Mouse (Mus musculus): ENCODE data around the gene Paxip1.
A peak's percentile ranks its signal among the peaks of the same experiment; 100 is the strongest.

Gene Paxip1

GRCm38 (mm10) chr5:27791303-27792172 lies at the start of gene Paxip1:
Gene Paxip1 (minus strand): TSS chr5:27791691.
- peak; percentile 92 to 97 for DNase-seq (ENCODE audit: low spot score in 2 of 2)

- no peak for DNase-seq (ENCODE audit: low spot score in 2 of 2)
Measured at GRCm38 (mm10) chr5:27838061-27838460, 46.6 kb upstream of the Paxip1 start.

GRCm38 (mm10) chr5:27835096-27835495 lies 43.6 kb upstream of the Paxip1 start:
- no peak for DNase-seq (ENCODE audit: low spot score in 2 of 2)

DNA sequence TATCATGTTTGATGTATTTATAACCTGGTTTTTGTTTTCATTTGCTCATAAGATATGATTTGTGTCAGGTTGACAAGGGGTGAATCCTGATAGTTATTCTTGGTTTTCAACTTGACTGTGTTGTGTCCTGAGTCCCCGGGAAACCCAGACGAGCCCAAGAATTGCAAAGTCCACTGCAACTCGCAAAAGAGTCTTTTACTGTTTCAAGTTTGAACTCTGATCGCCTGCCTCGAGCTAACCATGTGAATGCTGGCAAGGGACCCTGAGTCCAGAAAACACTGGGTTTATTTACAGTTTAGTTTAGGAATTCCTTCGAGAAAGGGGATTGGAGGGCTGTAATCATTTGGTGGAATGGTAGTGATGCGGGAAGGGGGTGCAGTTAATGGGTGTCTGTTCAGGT lies 36.5 kb upstream of the Paxip1 start:
- no peak for DNase-seq (ENCODE audit: low spot score in 2 of 2)

DNA sequence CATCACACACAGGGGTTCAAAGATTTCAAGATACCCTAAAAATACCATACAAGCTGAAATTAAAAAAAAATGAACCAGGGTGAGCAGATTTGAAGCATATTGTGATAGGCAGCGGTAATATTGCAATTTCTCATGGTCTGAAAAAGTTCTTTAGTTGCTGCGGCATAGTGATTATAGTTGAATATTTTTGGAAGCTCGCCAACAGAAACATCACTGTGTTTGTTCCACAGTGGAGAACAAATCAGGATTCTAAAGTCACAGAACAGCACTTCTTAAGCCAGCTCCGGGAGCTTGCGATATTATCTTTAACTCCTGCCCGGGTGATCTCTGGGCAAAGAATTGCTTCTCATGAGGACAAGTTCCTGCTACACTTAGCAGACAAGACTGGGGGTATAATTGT lies 29.7 kb upstream of the Paxip1 start:
- DNase-seq (ENCODE audit: low spot score in 2 of 2): no peak

- no peak for DNase-seq (ENCODE audit: low spot score in 2 of 2)
Measured at GRCm38 (mm10) chr5:27818840-27819672, 27.6 kb upstream of the Paxip1 start.

DNA sequence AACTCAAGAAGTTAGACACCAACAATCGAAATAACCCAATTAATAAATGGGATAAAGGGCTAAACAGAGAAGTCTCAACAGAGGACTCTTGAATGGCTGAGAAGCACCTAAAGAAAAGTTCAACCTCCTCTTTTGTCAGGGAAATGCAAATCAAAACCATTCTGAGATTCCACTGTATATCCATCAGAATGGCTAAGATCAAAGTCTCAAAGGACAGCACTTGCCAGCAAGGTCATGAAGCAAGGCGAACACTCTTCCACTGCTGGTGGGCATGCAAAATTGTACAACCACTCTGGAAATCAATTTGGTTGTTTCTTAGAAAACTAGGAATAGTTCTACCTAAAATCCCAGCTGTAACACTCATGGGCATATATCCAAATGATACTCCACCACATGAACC lies 22.8 kb upstream of the Paxip1 start:
- no peak for DNase-seq (ENCODE audit: low spot score in 2 of 2)

DNA sequence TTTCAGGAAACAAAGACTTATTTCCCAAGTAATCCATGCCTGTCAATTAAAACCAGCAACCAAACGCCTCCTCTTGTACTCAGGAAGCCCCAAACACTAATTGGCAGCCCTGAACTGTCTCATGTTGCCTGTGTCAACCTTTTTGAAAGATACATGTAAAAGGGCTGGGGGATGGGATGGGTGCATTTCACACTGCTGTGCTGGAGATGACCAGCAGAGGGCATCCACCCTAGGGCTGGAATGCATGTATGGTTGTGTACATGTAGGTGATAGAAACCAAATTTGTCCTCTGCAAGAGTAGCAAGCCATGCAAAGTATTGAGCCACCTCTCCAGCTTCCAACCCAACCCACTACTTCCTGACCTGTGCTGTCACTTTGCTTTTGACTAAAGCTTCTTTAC lies 2.4 kb upstream of the Paxip1 start:
- peak; percentile 56 to 75 for DNase-seq (ENCODE audit: low spot score in 2 of 2)

DNA sequence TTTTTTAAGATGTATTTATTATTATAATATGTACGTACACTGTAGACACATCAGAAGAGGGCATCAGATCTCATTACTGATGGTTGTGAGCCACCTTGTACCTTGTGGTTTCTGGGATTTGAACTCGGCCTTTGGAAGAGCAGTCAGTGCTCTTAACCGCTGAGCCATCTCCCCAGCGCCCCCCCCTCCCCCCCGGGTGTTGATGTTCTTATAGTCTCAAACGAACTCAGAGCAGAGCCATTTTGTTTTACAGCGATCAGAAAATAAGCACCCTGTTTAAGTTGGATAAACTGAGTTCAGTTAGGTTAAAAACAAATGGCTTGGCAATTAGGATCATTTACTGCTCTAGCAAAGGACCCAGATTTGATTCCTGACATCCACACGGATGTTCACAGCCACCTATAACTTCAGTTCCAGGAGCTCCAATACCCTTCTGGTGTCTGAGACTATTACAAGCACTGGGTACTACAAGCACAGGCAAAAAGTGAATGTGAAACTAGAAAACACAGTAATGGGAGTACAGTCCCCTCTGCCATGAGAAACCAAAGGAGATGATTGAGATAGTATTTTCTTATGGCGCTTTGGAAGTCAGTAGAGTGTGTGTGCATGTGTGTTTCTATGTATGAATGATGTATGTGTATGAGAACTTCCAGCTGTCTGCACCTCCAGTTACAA lies 1.2 kb upstream of the Paxip1 start:
- no peak for DNase-seq (ENCODE audit: low spot score in 2 of 2)

DNA sequence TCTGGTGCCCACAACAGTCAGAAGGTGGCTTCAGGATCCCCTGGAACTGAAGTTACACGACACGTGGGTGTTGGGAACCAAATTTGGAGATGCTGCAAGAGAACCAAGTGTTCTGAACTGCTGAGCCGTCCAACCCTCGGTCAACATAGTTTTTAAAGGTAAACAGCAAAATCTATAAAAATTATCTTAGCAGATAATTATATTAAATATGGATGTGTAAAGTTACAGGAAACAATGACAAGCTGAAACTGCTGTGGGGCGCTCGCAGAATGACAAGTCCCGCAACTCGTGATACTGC lies 631 bp upstream of the Paxip1 start:
- DNase-seq (ENCODE audit: low spot score in 2 of 2): no peak

DNA sequence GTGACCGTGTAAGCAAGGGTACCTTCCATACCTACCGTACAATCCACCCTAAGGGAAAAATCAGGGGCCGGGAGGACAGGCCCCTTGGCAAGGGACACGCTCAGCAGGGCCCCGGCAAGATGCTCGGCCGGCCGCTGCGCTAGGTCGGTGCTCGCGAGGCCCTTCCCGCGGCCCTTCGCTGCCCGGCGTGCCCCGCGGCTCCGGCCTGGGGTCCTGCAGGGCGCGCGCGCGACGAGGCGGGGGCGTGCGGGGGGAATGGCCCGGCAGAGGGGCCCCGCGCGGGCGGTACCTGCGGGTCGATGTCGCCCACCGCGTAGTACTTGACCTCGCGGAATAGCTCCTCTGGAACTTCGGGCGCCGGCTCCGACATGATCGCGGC lies 592 bp downstream of the Paxip1 start:
- DNase-seq (ENCODE audit: low spot score in 2 of 2): peak; percentile 58 to 85

- DNase-seq (ENCODE audit: low spot score in 2 of 2): no peak
Measured at GRCm38 (mm10) chr5:27790086-27790909, 1.2 kb downstream of the Paxip1 start.

DNA sequence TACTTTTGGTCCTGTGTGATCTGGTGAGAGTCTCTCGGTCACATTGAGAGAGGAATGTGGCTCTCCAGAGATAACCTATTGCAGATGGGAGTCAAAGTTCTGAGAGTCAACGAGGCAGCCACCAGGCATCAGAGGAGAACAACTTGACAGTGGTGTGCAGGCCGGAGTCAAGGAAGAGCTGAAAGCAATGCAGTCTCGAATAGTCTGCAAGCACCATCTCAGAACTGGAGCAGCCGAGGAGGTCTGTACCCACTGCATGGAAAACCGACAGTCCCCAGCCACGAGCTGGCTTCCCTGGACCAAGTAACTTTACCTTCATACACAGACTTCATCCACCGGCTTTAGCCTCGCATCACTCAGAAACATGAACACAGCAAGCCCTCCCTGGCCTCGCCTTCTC lies 1.9 kb downstream of the Paxip1 start:
- no peak for DNase-seq (ENCODE audit: low spot score in 2 of 2)

- DNase-seq (ENCODE audit: low spot score in 2 of 2): no peak
Measured at GRCm38 (mm10) chr5:27783381-27783780, 8.1 kb downstream of the Paxip1 start.

- peak in 1 of 2 experiments; percentile 16 for DNase-seq (ENCODE audit: low spot score in 2 of 2)
Measured at GRCm38 (mm10) chr5:27767948-27768347, 23.5 kb downstream of the Paxip1 start.

GRCm38 (mm10) chr5:27765780-27766179 lies 25.7 kb downstream of the Paxip1 start:
- no peak for DNase-seq (ENCODE audit: low spot score in 2 of 2)

- DNase-seq (ENCODE audit: low spot score in 2 of 2): no peak
Measured at GRCm38 (mm10) chr5:27744944-27745343, 46.5 kb downstream of the Paxip1 start.

DNA sequence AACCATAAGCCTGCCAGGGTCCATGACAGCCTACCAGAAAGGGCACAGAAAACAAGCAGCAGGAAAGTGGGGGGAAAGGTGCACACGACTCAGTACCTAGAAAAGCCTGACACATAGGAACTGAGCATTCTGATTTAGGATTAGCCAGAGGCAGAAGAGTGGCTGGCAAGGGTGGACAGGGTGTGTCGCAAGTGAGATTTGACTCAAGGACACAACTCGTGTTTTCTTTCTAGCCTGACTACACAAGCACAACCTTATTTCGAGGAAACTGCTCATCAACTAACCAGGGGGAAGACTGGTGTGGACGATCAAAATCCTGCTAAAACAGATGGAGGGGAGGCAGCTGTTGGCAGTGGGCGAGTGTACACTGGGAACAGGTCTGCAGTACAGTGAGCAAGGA lies 52.3 kb downstream of the Paxip1 start:
- DNase-seq (ENCODE audit: low spot score in 2 of 2): no peak

DNA sequence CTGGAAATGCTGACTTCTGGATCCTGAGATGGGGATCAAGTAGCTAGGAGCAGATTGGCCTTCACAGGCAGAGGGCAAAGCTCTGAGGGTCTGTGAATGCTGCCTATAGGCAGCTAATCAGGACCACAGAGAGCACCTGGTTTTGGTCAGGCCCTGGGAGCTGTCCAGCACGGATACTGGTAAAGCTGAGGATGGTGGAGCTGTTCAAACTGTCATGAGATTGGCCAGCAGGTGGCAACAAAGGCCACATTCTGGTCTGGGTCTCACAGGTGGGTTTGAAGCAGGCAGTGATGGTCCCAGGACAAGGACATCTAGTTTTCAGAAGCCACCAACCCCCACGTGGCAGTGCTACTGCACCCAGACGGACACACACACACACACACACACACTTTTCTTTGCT lies 54.3 kb downstream of the Paxip1 start:
- DNase-seq (ENCODE audit: low spot score in 2 of 2): peak in 1 of 2 experiments; percentile 53

DNA sequence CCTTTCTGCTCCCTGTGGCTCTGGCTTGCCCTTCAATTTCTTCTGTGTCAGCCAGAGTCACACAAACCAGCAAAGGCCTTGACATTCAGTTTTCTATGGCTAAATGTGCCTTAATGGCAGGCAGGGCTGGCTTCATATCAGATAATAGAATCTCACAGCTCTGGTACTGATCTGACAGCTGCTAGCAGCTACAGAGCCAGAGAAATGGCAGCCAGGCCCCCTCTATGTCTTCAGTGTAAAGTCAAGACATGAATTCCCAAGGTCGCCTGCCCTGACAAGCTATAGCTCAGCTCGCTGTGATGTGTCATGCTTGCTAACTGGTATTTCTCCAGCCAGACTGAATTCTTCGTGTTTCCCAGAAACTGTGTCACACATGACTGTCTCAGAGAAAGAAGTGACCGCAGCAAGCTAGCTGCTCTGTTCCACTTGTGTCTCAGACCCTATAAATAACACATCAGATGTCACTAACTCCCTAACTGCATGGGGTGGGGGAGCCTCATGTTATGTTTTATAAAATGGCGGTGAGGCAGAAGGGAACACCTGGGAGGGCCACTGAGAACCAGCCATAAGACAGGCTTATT lies 59.1 kb downstream of the Paxip1 start:
- no peak for DNase-seq (ENCODE audit: low spot score in 2 of 2)

DNA sequence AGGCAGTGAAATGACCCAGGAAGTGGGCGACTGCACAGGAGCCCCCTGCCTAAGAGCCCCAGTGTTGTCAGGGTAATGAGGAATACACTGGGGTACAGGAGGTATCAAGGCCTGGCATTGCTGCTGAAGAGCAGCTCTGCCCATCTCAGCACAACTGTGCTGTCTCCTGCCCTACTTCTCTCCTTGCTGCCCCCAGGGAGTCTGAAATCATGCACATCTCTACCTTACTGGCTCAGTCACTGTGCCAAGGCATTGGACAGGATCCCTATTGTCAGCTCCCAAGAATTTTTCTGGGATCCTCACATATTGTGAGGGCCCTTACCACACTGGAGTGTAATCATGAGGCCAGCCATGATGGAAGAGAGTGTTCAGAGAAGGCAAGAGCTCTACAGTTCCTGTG lies 60.1 kb downstream of the Paxip1 start:
- DNase-seq (ENCODE audit: low spot score in 2 of 2): no peak

All from cerebellum, postnatal 4 days (tissue).